Mouse (Mus musculus): ENCODE results near the gene Gtpbp10. TPM values are rescaled to one million over a fixed set of nuclear protein-coding genes. Genes with fewer than 3 reads are reported as not detected.

Gene Gtpbp10
- polyA plus RNA-seq, 1 experiment, result 1.0 TPM

GRCm38 (mm10) chr5:5504456-5504855, 54.9 kb downstream of the Gtpbp10 start:
- WGBS, result 89% methylated on average over 13 of the region's 13 CpGs
- no peaks in the 10 kb centered on the region for H3K4me1 ChIP-seq (ENCODE audit: control insufficient read depth, insufficient read depth, insufficient read length)
- no peaks in the 10 kb centered on the region for H3K27me3 ChIP-seq (ENCODE audit: control insufficient read depth, insufficient read depth, low read length)
- no peak for TF ChIP-seq POLR2A (IDR thresholded peaks at IDR 0.05; ENCODE audit: low read depth, low read length)
- TF ChIP-seq CTCF (IDR thresholded peaks at IDR 0.05; ENCODE audit: extremely low read depth, insufficient read depth, insufficient read length, insufficient replicate concordance), result no peak
- no peak for DNase-seq (ENCODE audit: low read depth in 1 of 2, low spot score in 2 of 2)
- H3K36me3 ChIP-seq (ENCODE audit: control insufficient read depth, insufficient read depth, low read length), result no peaks in the 10 kb centered on the region
- no peak overlapping the region for H3K4me3 ChIP-seq (ENCODE audit: extremely low read depth, insufficient read depth, insufficient read length)
- H3K27ac ChIP-seq (ENCODE audit: insufficient read depth, low read length), result no peak overlapping the region

GRCm38 (mm10) chr5:5503381-5503780, 56.0 kb downstream of the Gtpbp10 start:
- no peak overlapping the region for H3K27ac ChIP-seq (ENCODE audit: insufficient read depth, low read length)
- WGBS, result 90% methylated on average over 4 of the region's 4 CpGs
- no peak for DNase-seq (ENCODE audit: low read depth in 1 of 2, low spot score in 2 of 2)
- H3K4me3 ChIP-seq (ENCODE audit: extremely low read depth, insufficient read depth, insufficient read length), result no peak overlapping the region
- no peaks in the 10 kb centered on the region for H3K36me3 ChIP-seq (ENCODE audit: control insufficient read depth, insufficient read depth, low read length)
- H3K27me3 ChIP-seq (ENCODE audit: control insufficient read depth, insufficient read depth, low read length), result no peaks in the 10 kb centered on the region
- H3K4me1 ChIP-seq (ENCODE audit: control insufficient read depth, insufficient read depth, insufficient read length), result no peaks in the 10 kb centered on the region
- TF ChIP-seq POLR2A (IDR thresholded peaks at IDR 0.05; ENCODE audit: low read depth, low read length) (no peak), CTCF (IDR thresholded peaks at IDR 0.05; ENCODE audit: extremely low read depth, insufficient read depth, insufficient read length, insufficient replicate concordance) (no peak)

GRCm38 (mm10) chr5:5501583-5501982, 57.8 kb downstream of the Gtpbp10 start:
- DNase-seq (ENCODE audit: low read depth in 1 of 2, low spot score in 2 of 2), result no peak
- H3K4me1 ChIP-seq (ENCODE audit: control insufficient read depth, insufficient read depth, insufficient read length), result no peaks in the 10 kb centered on the region
- TF ChIP-seq POLR2A (IDR thresholded peaks at IDR 0.05; ENCODE audit: low read depth, low read length) (no peak), CTCF (IDR thresholded peaks at IDR 0.05; ENCODE audit: extremely low read depth, insufficient read depth, insufficient read length, insufficient replicate concordance) (no peak)
- H3K4me3 ChIP-seq (ENCODE audit: extremely low read depth, insufficient read depth, insufficient read length), result no peak overlapping the region
- no peaks in the 10 kb centered on the region for H3K27me3 ChIP-seq (ENCODE audit: control insufficient read depth, insufficient read depth, low read length)
- WGBS, result 63% methylated on average over 2 of the region's 2 CpGs
- H3K36me3 ChIP-seq (ENCODE audit: control insufficient read depth, insufficient read depth, low read length), result no peaks in the 10 kb centered on the region
- no peak overlapping the region for H3K27ac ChIP-seq (ENCODE audit: insufficient read depth, low read length)

GRCm38 (mm10) chr5:5496393-5496792, 62.9 kb downstream of the Gtpbp10 start:
- DNase-seq (ENCODE audit: low read depth in 1 of 2, low spot score in 2 of 2), result no peak
- Histone ChIP-seq H3K36me3 (ENCODE audit: control insufficient read depth, insufficient read depth, low read length) (no peaks in the 10 kb centered on the region), H3K4me3 (ENCODE audit: extremely low read depth, insufficient read depth, insufficient read length) (no peak overlapping the region), H3K27ac (ENCODE audit: insufficient read depth, low read length) (no peak overlapping the region), H3K27me3 (ENCODE audit: control insufficient read depth, insufficient read depth, low read length) (no peaks in the 10 kb centered on the region), H3K4me1 (ENCODE audit: control insufficient read depth, insufficient read depth, insufficient read length) (no peaks in the 10 kb centered on the region)
- TF ChIP-seq CTCF (IDR thresholded peaks at IDR 0.05; ENCODE audit: extremely low read depth, insufficient read depth, insufficient read length, insufficient replicate concordance) (no peak), POLR2A (IDR thresholded peaks at IDR 0.05; ENCODE audit: low read depth, low read length) (no peak)
- WGBS, result 66% methylated on average over 3 of the region's 3 CpGs

GRCm38 (mm10) chr5:5495042-5495441, 64.3 kb downstream of the Gtpbp10 start:
- H3K4me3 ChIP-seq (ENCODE audit: extremely low read depth, insufficient read depth, insufficient read length), result no peak overlapping the region
- DNase-seq (ENCODE audit: low read depth in 1 of 2, low spot score in 2 of 2), result no peak
- no peak for TF ChIP-seq POLR2A (IDR thresholded peaks at IDR 0.05; ENCODE audit: low read depth, low read length)
- TF ChIP-seq CTCF (IDR thresholded peaks at IDR 0.05; ENCODE audit: extremely low read depth, insufficient read depth, insufficient read length, insufficient replicate concordance), result no peak
- WGBS, result 85% methylated on average over 4 of the region's 4 CpGs
- H3K27ac ChIP-seq (ENCODE audit: insufficient read depth, low read length), result no peak overlapping the region
- no peaks in the 10 kb centered on the region for H3K27me3 ChIP-seq (ENCODE audit: control insufficient read depth, insufficient read depth, low read length)
- no peaks in the 10 kb centered on the region for H3K4me1 ChIP-seq (ENCODE audit: control insufficient read depth, insufficient read depth, insufficient read length)
- H3K36me3 ChIP-seq (ENCODE audit: control insufficient read depth, insufficient read depth, low read length), result no peaks in the 10 kb centered on the region

- H3K4me3 ChIP-seq (ENCODE audit: extremely low read depth, insufficient read depth, insufficient read length), result no peak overlapping the region
- no peaks in the 10 kb centered on the region for H3K4me1 ChIP-seq (ENCODE audit: control insufficient read depth, insufficient read depth, insufficient read length)
- TF ChIP-seq POLR2A (IDR thresholded peaks at IDR 0.05; ENCODE audit: low read depth, low read length) (no peak), CTCF (IDR thresholded peaks at IDR 0.05; ENCODE audit: extremely low read depth, insufficient read depth, insufficient read length, insufficient replicate concordance) (peak; percentile 67; the same call in 1 of the 2 replicates)
- WGBS, result 44% methylated on average over 16 of the region's 16 CpGs
- no peaks in the 10 kb centered on the region for H3K36me3 ChIP-seq (ENCODE audit: control insufficient read depth, insufficient read depth, low read length)
- no peak overlapping the region for H3K27ac ChIP-seq (ENCODE audit: insufficient read depth, low read length)
- H3K27me3 ChIP-seq (ENCODE audit: control insufficient read depth, insufficient read depth, low read length), result no peaks in the 10 kb centered on the region
- DNase-seq (ENCODE audit: low read depth in 1 of 2, low spot score in 2 of 2), result no peak
Observed at GRCm38 (mm10) chr5:5494269-5495005, 64.9 kb downstream of the Gtpbp10 start.

- Histone ChIP-seq H3K36me3 (ENCODE audit: control insufficient read depth, insufficient read depth, low read length) (no peaks in the 10 kb centered on the region), H3K27me3 (ENCODE audit: control insufficient read depth, insufficient read depth, low read length) (no peaks in the 10 kb centered on the region), H3K27ac (ENCODE audit: insufficient read depth, low read length) (no peak overlapping the region), H3K4me3 (ENCODE audit: extremely low read depth, insufficient read depth, insufficient read length) (no peak overlapping the region), H3K4me1 (ENCODE audit: control insufficient read depth, insufficient read depth, insufficient read length) (no peaks in the 10 kb centered on the region)
- TF ChIP-seq POLR2A (IDR thresholded peaks at IDR 0.05; ENCODE audit: low read depth, low read length) (no peak), CTCF (IDR thresholded peaks at IDR 0.05; ENCODE audit: extremely low read depth, insufficient read depth, insufficient read length, insufficient replicate concordance) (no peak)
- DNase-seq (ENCODE audit: low read depth in 1 of 2, low spot score in 2 of 2), result no peak
- WGBS, result 91% methylated on average over 4 of the region's 4 CpGs
Observed at GRCm38 (mm10) chr5:5492163-5492562, 67.2 kb downstream of the Gtpbp10 start.

Other genes starting within 250 kb of the Gtpbp10 start
- 1.9 and 2.9 TPM in 2 replicates for gene Cdk14, start 139.2 kb downstream of the Gtpbp10 start, polyA plus RNA-seq (2012; rRNA removed)
- gene 1700015F17Rik, start 80.4 kb downstream of the Gtpbp10 start, polyA plus RNA-seq (2012; rRNA removed), result not detected in 2 replicates
- gene Cldn12, start 44.6 kb downstream of the Gtpbp10 start, polyA plus RNA-seq (2012; rRNA removed), result 3.1 and 3.3 TPM in 2 replicates
- gene Gm8773, start 14.3 kb upstream of the Gtpbp10 start, polyA plus RNA-seq (2012; rRNA removed), result 0.18 and 0.23 TPM in 2 replicates
- gene Cfap69, start 104.7 kb upstream of the Gtpbp10 start, polyA plus RNA-seq (2012; rRNA removed), result 0.02 and 0.06 TPM in 2 replicates
- 0.22 and 0.38 TPM in 2 replicates for gene Steap2, start 135.0 kb upstream of the Gtpbp10 start, polyA plus RNA-seq (2012; rRNA removed)
- not detected in 2 replicates for gene Steap1, start 189.8 kb upstream of the Gtpbp10 start, polyA plus RNA-seq (2012; rRNA removed)